Mouse (Mus musculus) cerebellum, postnatal 14 days (tissue): ENCODE data around the gene Pbx4.
A peak's percentile ranks its signal among the peaks of the same experiment; 100 is the strongest.

Experiments used
- DNase-seq, 2 experiments: peaks; one replicate each; pipeline ENCODE4 v3.0.0; 2021; ENCODE audit warnings: mixed read lengths in 2 of 2

The Pbx4 gene

DNA sequence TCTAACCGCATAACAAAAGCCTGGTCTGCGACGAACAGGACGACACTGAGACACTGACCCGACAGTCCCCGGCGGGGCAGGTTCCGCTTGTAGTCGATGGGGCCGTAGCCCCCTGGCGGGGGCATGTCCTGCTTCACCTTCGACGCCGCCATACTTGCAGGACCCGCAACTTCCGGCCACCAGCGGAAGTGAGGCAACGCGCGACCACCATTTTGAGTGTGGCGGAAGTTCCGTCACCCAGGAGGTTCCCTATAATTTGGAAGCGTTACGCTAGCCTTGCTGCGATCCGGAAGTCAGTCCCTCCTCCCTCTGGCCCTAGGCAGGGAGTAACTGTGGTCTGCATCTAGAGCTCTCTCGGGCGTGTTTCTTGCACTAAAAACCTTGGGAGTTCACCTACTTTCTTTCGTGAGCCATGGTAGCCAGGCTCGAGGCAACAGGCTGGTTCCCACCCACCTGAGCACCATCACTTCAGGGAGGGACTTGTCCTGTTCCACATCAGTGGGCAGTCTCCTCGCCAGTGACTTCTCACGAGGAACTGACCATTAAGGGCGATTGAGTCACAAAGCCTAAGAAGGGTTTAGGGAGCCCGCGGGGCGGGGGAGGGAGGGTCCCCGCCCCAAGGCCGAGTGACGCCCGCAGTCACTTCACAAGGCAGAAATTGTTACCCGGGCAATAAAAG is 69.3 kb downstream of the Pbx4 start:
- DNase-seq, result peak; percentile 98 to 99

DNA sequence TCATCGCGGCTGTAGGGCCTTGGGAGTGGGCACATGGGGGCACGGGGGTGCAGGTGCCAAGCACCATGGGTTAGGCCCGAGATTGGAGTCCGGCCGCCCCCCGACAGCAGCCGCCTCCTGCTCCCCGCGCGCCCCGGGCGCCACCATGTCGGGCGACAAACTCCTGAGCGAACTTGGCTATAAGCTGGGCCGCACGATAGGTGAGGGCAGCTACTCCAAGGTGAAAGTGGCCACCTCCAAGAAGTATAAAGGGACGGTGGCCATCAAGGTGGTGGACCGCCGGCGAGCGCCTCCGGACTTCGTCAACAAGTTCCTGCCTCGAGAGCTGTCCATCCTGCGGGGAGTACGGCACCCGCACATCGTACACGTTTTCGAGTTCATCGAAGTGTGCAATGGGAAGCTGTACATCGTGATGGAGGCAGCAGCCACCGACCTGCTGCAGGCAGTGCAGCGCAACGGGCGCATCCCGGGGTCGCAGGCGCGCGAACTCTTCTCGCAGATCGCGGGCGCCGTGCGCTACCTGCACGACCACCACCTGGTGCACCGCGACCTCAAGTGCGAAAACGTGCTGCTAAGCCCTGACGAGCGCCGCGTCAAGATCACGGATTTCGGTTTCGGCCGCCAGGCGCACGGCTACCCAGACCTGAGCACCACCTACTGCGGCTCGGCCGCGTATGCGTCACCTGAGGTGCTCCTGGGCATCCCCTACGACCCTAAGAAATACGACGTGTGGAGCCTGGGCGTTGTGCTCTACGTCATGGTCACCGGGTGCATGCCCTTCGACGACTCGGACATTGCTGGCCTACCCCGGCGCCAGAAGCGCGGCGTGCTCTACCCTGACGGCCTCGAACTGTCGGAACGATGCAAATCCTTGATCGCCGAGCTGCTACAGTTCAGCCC is 70.1 kb downstream of the Pbx4 start, which contains the start of the genes Tssk6, Ndufa13 and Yjefn3:
Gene Tssk6 (plus strand): TSS at position 22 of the 900 bp plus-strand sequence.
Gene Ndufa13 (minus strand): TSS at position 396 of the 900 bp plus-strand sequence.
Gene Yjefn3 (minus strand): TSS at position 550 of the 900 bp plus-strand sequence.
- DNase-seq, result peak; percentile 60 to 63

DNA sequence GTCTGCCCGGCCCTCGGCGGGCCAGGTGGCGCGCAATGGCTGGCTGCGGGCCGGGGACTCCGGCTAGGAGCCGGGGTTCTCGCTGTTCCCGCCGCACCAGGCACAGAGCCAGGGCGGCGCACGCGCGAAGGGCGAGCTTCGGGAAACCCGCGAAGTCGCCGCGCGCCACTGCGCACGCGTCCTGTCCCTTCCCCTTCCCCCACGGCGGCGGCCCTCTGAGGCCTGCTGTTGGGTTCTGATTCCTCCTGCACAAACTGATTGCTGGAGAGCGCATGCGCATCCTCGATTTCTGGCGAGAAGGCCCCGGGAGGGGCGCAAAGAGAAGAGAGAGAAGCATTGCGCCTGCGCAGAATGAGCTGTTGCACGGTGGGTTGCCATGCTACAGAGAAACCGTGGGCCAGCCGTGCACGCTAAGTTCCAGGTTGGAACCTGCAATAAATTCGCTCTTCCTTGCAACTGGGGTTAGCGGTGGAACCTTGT is 70.8 kb downstream of the Pbx4 start:
- DNase-seq, result peak; percentile 99

DNA sequence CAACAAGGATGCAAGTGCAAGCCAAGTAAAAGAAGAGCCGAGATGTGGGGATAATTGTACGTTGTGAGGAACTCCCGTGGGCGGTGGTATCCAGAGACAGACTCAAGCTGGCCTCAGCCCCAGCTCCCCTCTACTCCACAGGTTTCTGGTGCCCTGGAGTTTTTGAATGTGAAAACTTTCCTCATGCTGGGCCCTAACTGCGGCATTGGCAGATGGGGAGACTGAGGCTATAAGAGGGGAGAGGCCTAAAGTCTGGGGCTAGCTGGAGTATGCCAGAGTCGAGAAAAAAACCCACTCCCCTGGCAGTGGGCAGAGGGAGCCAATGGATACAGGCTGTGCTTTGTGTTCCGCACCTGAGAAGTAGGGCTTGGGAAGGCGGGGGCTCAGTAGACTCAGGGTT is 71.8 kb downstream of the Pbx4 start:
- no peak for DNase-seq

DNA sequence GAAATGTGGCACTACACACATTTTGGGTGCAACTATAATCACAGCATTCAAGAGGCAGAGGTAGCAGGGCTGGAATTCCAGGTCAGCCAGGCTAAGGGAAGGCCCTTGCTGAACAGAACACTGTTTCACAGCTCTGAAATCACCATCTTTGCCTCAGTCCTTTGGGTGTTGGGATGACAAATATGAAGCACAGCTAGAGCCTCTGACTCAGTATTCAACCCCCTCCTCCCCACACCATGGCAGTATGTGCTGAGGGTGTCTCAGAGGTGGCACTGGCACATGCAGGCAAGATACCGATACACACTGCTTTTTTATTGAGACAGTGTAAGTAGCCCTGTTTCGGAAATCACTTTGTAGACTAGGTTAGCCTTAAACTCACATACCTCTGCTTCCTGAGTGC is 74.0 kb downstream of the Pbx4 start:
- no peak for DNase-seq

DNA sequence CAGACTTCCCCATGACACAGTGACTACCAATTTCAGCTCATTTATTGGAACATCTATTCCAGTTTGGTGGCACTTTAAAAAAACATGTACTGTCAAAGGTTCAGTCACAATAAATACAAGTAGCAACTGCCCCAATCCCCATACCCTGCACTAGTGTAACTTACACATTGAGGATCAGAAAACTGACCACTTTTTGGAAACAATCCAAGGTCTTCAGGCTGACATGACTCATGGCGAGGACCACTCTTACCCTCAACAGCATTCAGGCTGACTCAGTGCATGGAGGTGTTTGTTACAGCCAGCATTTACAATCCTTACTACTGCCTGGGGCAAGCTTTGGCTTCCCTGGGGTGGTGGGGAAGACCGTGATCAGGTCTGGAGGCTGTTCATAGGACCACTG is 74.8 kb downstream of the Pbx4 start:
- no peak for DNase-seq

DNA sequence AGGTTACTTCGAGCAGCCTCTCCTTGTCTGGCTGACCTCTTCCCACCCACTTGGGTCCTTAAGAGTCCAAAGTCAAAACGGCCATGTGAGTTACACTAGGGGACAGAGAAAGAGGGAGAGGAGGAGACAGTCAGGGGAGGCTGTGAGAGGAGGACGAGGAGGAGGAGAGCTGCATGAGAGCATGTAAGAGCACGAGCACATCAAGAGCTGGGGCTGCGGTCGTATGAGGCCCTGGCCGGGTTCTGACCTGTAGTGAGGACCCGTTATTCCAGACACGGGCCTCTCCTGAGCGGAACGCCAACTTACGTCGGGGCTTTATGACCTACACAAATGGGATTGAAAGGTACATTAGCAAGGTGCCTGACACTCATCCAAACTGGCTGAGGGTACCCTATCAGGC is 79.6 kb downstream of the Pbx4 start:
- no peak for DNase-seq

DNA sequence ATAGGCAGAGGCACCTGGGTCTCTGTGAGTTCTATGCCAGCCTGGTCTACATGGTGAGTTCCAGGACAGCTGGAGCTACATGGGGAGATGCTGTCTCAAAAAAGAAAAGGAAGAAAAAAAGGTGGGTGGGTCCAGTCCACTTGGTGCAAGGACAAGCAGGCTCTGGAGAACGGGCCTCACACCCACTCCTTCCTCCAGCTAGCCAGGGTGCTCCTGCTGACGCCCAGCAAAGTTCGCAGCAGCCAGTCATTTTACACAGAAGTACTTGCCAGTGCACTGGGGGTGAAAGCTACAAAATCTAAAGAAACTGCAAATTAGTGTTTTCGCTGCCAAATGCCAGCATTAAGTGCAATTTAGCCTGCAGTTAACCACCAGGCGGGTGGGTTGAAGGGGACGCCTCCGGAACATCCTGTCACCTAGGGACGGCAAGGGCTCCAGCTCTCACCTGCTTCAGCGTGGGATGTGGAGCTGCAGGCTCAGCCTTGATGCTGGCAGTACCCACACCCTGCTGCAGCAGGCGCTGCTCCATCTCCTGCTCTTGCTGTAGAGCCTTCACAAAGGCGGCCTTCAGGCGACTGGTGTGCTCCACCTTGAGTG is 80.3 kb downstream of the Pbx4 start:
- no peak for DNase-seq

DNA sequence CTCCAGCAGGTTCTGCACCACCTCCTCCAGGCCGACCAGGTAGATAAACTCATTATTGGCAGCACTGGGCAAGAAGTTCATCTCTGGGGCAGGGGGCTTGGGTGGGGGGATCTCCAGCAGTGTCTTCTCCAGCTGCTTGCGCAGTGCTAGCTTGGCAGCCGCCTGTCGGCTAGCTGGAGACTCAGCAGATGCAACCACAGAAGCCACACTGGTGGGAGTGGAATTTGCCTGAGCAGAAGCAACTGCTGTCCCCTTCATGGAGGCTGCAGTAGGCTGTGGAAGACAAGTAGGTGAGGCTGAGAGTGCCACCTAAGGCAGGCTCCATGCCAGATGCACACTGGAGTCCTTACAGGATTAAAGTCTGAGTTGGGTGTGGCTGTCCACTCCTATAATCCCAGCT is 82.2 kb downstream of the Pbx4 start:
- DNase-seq, result no peak

DNA sequence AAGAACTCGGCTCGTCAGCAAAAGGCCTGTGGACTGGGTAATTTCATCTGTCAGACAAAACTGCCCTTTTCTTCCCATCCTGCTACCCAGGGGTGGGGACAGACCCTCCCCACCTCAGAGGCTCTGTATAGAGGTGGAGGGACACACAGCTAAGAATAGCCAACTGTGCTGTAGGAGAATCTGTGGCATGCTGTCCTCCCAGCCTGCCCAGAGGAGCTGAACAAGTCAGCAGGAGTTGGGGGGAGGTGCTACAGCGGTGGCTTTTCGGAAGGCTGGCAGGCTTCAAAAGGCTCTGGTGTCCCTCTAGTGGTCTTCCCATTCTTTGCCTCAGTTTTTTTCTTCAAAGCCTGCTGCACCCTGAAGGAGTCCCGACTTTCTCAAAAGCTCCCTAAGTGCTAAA is 83.5 kb downstream of the Pbx4 start:
- DNase-seq, result no peak

DNA sequence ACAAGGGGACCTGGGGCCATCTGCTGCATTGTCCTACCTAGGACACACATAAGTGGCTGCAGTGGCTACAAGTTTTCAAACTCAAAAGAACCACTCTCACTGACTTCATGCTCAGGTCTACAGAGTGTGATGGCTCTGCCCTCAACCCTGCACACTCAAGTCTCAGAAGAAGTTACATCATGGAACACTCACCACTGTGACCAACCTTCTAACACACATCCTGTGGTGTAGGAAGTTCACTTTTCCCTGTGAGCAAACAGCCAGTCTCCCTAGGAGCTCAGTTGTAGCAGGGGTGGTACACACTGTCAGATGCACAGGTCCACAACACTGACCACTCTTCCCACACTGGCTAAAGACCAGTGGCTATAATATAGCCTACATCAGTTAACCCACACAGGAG is 86.2 kb downstream of the Pbx4 start:
- no peak for DNase-seq

DNA sequence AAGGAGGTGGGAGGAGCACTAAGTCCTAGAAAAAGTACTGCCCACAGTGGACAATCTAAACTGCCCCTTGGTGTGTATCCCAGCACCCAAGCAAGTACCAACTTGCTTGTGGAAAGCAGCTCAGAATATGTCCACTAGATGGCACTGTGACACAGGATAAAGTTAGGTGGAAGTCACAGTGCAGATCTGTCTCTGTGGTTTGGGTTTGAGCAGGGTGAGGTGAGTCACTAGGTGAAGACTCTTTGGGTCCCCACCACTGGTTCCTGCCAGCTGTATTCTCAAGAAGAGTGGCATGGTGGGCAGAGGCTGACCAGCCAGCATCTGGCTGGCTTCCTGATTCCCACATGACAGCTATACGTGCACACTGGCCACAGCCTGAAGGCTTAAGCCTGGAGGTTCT is 86.7 kb downstream of the Pbx4 start:
- peak; percentile 91 for DNase-seq

DNA sequence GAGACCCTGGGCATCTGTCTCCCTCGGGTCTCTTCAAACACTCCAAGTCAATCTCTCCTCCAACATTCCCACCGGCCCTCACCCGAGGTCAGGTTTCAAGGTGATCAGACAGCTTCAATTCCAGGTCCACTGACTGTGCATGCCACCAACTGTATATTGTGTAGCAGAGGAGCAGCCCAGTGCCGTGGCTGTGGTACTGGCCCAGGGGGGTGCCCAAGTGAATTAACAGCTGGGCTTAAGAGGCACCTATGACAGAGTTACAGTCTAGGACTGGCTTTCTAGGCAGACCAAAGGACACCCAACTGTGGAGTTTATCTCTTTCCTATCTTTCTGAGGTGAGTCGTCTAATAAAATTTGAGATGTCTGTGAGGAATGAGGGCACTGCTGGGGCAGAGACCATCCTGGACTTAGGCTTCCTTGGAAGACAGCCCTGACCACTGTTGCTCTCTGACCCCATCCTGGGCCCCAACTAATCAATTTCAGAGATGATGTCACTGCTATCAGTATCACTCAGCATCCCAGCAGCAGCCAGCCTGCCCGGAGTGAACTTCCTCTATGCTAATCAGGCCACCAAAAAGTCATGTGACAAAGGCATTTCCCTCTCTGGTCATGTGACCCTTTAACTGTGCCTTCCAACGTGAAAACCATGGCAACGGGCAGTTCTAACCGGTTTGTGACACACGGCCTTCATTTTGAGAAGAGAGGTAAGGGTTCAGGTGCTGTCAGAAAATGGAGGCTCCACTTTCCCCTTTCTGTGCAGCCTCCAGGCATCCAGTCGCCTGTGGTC is 87.8 kb downstream of the Pbx4 start:
- DNase-seq, result peak; percentile 31 to 66

DNA sequence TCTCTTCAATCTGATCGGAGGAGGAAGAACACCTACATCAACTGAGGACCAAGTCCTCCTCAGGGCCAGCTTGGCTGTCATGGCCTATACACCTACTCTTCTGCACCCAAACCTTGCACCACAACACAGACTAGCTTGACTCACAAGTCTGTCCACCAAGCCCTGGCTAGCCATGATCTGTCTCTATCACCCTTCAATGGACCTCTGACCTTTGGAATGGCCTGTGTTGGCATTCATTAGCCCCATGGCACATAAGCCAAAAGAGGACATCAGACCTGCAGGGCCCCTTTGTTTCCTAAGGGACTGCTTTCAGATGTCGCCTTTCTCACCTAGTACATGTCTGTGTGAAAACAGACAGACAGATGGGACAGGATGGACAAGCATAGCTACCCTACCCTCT is 88.8 kb downstream of the Pbx4 start:
- no peak for DNase-seq
